Mouse (Mus musculus): ENCODE data around the gene Rab43.

The Rab43 gene

GRCm38 (mm10) chr6:87809144-87809543 is 2.8 kb downstream of the Rab43 start:
- DNase-seq (ENCODE audit: low spot score) = no peak

- DNase-seq (ENCODE audit: low spot score) = no peak
These were observed 3.4 kb downstream of the Rab43 start for GRCm38 (mm10) chr6:87808521-87808920.

- no peak for DNase-seq (ENCODE audit: low spot score)
These were observed 4.1 kb downstream of the Rab43 start for GRCm38 (mm10) chr6:87807735-87808440.

- DNase-seq (ENCODE audit: low spot score) = no peak
These were observed 5.1 kb downstream of the Rab43 start for GRCm38 (mm10) chr6:87806857-87807256.

GRCm38 (mm10) chr6:87806028-87806427 is 5.9 kb downstream of the Rab43 start:
- DNase-seq (ENCODE audit: low spot score) = no peak

- DNase-seq (ENCODE audit: low spot score) = no peak
These were observed 6.5 kb downstream of the Rab43 start for GRCm38 (mm10) chr6:87805448-87805847.

GRCm38 (mm10) chr6:87804886-87805285 is 7.1 kb downstream of the Rab43 start:
- no peak for DNase-seq (ENCODE audit: low spot score)

- no peak for DNase-seq (ENCODE audit: low spot score)
These were observed 7.9 kb downstream of the Rab43 start for GRCm38 (mm10) chr6:87804036-87804435.

GRCm38 (mm10) chr6:87802462-87802861 is 9.5 kb downstream of the Rab43 start:
- DNase-seq (ENCODE audit: low spot score) = no peak

- DNase-seq (ENCODE audit: low spot score) = no peak
These were observed 12.4 kb downstream of the Rab43 start for GRCm38 (mm10) chr6:87799576-87799975.

GRCm38 (mm10) chr6:87797321-87797720 is 14.6 kb downstream of the Rab43 start:
- no peak for DNase-seq (ENCODE audit: low spot score)

- DNase-seq (ENCODE audit: low spot score) = no peak
These were observed 15.6 kb downstream of the Rab43 start for GRCm38 (mm10) chr6:87796251-87796880.

GRCm38 (mm10) chr6:87795385-87796150 is 16.4 kb downstream of the Rab43 start:
- no peak for DNase-seq (ENCODE audit: low spot score)

GRCm38 (mm10) chr6:87793821-87794510 is 18.0 kb downstream of the Rab43 start:
- no peak for DNase-seq (ENCODE audit: low spot score)

- no peak for DNase-seq (ENCODE audit: low spot score)
These were observed 20.1 kb downstream of the Rab43 start for GRCm38 (mm10) chr6:87791826-87792225.

- DNase-seq (ENCODE audit: low spot score) = no peak
These were observed 21.0 kb downstream of the Rab43 start for GRCm38 (mm10) chr6:87790779-87791480.

GRCm38 (mm10) chr6:87789791-87790190 is 22.2 kb downstream of the Rab43 start:
- no peak for DNase-seq (ENCODE audit: low spot score)

- DNase-seq (ENCODE audit: low spot score) = no peak
These were observed 22.9 kb downstream of the Rab43 start for GRCm38 (mm10) chr6:87788896-87789587.

- DNase-seq (ENCODE audit: low spot score) = no peak
These were observed 23.6 kb downstream of the Rab43 start for GRCm38 (mm10) chr6:87788266-87788895.

GRCm38 (mm10) chr6:87787108-87787890 is 24.7 kb downstream of the Rab43 start:
- DNase-seq (ENCODE audit: low spot score) = no peak

Data from testis, postnatal 14 days (tissue).